Mouse (Mus musculus): ENCODE measurements at regions not wholly inside any gene's neighbourhood (a gene's known extent, or its start where the extent isn't known, plus 50 kb on each side); places are given as distances from the start of the nearest gene placed in this dataset.

- DNase-seq (ENCODE audit: extremely low spot score in 1 of 2, low spot score in 2 of 2): no peak
- intact Hi-C loops (cut with DNase I): no loop called here
These were observed 216.8 kb upstream of the Aco1 start for GRCm38 (mm10) chr4:39926021-39926591.

- intact Hi-C loops (cut with DNase I): no loop called here
- DNase-seq (ENCODE audit: extremely low spot score in 1 of 2, low spot score in 2 of 2): no peak
These were observed 216.3 kb upstream of the Aco1 start for GRCm38 (mm10) chr4:39926594-39926993.

GRCm38 (mm10) chr4:39928491-39928890 lies 214.4 kb upstream of the Aco1 start:
- no peak for DNase-seq (ENCODE audit: extremely low spot score in 1 of 2, low spot score in 2 of 2)
- intact Hi-C loops (cut with DNase I): no loop called here

GRCm38 (mm10) chr4:39934025-39934708 lies 208.7 kb upstream of the Aco1 start:
- intact Hi-C loops (cut with DNase I): no loop called here
- peak in 1 of 2 experiments; percentile 11 for DNase-seq (ENCODE audit: extremely low spot score in 1 of 2, low spot score in 2 of 2)

GRCm38 (mm10) chr4:39958687-39959086 lies 184.2 kb upstream of the Aco1 start:
- DNase-seq (ENCODE audit: extremely low spot score in 1 of 2, low spot score in 2 of 2): no peak
- intact Hi-C loops (cut with DNase I): no loop called here

- no peak for DNase-seq (ENCODE audit: extremely low spot score in 1 of 2, low spot score in 2 of 2)
- intact Hi-C loops (cut with DNase I): no loop called here
These were observed 174.9 kb upstream of the Aco1 start for GRCm38 (mm10) chr4:39967938-39968337.

GRCm38 (mm10) chr4:39991358-39991757 lies 151.5 kb upstream of the Aco1 start:
- no peak for DNase-seq (ENCODE audit: extremely low spot score in 1 of 2, low spot score in 2 of 2)
- intact Hi-C loops (cut with DNase I): no loop called here

- intact Hi-C loops (cut with DNase I): no loop called here
- DNase-seq (ENCODE audit: extremely low spot score in 1 of 2, low spot score in 2 of 2): no peak
These were observed 151.0 kb upstream of the Aco1 start for GRCm38 (mm10) chr4:39991851-39992250.

- intact Hi-C loops (cut with DNase I): no loop called here
- DNase-seq (ENCODE audit: extremely low spot score in 1 of 2, low spot score in 2 of 2): no peak
These were observed 144.0 kb upstream of the Aco1 start for GRCm38 (mm10) chr4:39998771-39999422.

GRCm38 (mm10) chr4:40014666-40015065 lies 128.2 kb upstream of the Aco1 start:
- intact Hi-C loops (cut with DNase I): loop anchor here (10.0 kb wide), 1 partner anchor 310 kb away; no protein-coding TSS in a partner anchor
- DNase-seq (ENCODE audit: extremely low spot score in 1 of 2, low spot score in 2 of 2): peak; percentile 68 to 86

GRCm38 (mm10) chr4:40016856-40017255 lies 126.0 kb upstream of the Aco1 start:
- intact Hi-C loops (cut with DNase I): loop anchor here (10.0 kb wide), 1 partner anchor 312 kb away; no protein-coding TSS in a partner anchor
- DNase-seq (ENCODE audit: extremely low spot score in 1 of 2, low spot score in 2 of 2): no peak

- intact Hi-C loops (cut with DNase I): loop anchor here (10.0 kb wide), 1 partner anchor 313 kb away; no protein-coding TSS in a partner anchor
- peak in 1 of 2 experiments; percentile 53 for DNase-seq (ENCODE audit: extremely low spot score in 1 of 2, low spot score in 2 of 2)
These were observed 124.7 kb upstream of the Aco1 start for GRCm38 (mm10) chr4:40018208-40018607.

- no peak for DNase-seq (ENCODE audit: extremely low spot score in 1 of 2, low spot score in 2 of 2)
- intact Hi-C loops (cut with DNase I): no loop called here
These were observed 111.5 kb upstream of the Aco1 start for GRCm38 (mm10) chr4:40031361-40031760.

- intact Hi-C loops (cut with DNase I): no loop called here
- DNase-seq (ENCODE audit: extremely low spot score in 1 of 2, low spot score in 2 of 2): no peak
These were observed 95.0 kb upstream of the Aco1 start for GRCm38 (mm10) chr4:40047846-40048245.

- intact Hi-C loops (cut with DNase I): no loop called here
These were observed 93.8 kb upstream of the Aco1 start for GRCm38 (mm10) chr4:40049086-40049485.

GRCm38 (mm10) chr4:40051848-40052247 lies 91.0 kb upstream of the Aco1 start:
- DNase-seq (ENCODE audit: extremely low spot score in 1 of 2, low spot score in 2 of 2): no peak
- intact Hi-C loops (cut with DNase I): no loop called here

More at GRCm38 (mm10) chr4:40049086-40049485, 93.8 kb upstream of the Aco1 start:
- DNase-seq (ENCODE audit: extremely low spot score in 1 of 2, low spot score in 2 of 2): no peak

- intact Hi-C loops (cut with DNase I): no loop called here
- DNase-seq (ENCODE audit: extremely low spot score in 1 of 2, low spot score in 2 of 2): no peak
These were observed 89.5 kb upstream of the Aco1 start for GRCm38 (mm10) chr4:40053391-40053790.

- intact Hi-C loops (cut with DNase I): no loop called here
- DNase-seq (ENCODE audit: extremely low spot score in 1 of 2, low spot score in 2 of 2): no peak
These were observed 79.0 kb upstream of the Aco1 start for GRCm38 (mm10) chr4:40063751-40064456.

GRCm38 (mm10) chr4:40064457-40064836 lies 78.4 kb upstream of the Aco1 start:
- no peak for DNase-seq (ENCODE audit: extremely low spot score in 1 of 2, low spot score in 2 of 2)
- intact Hi-C loops (cut with DNase I): no loop called here

All from left cerebral cortex, postnatal 10 days (tissue).